Mouse (Mus musculus): ENCODE data around the gene Col28a1. TPM values are rescaled to one million over a fixed set of nuclear protein-coding genes. Genes with fewer than 3 reads are reported as not detected.

The Col28a1 gene
- polyA plus RNA-seq, 1 experiment, result not detected

DNA sequence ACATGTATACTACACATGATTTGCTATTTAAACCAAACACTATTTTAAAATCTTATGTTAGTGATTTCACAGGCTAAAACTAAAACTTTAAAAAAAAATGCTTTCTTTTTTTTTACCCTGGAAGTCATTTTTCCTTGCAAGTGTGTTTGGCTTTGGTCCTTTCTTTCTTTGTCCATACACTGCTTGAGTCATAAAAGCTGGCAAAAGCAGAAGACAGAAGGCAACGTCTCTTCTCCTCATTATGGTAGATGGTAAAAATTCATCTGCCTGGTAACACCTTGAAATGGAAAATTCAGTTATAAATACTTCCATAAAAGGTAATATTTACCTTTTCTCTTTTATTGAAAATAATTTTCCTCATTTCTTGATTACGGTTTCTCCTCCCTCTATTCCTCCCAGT lies 16.3 kb downstream of the Col28a1 start:
- WGBS, result 85% methylated on average over 2 of the region's 2 CpGs
- H3K27ac ChIP-seq (ENCODE audit: insufficient read depth, low read depth, low read length), result no peak overlapping the region
- no peaks in the 10 kb centered on the region for H3K4me1 ChIP-seq (ENCODE audit: control insufficient read depth, insufficient read depth, low read length)
- H3K4me3 ChIP-seq (ENCODE audit: insufficient read depth, low read depth, low read length), result no peak overlapping the region
- TF ChIP-seq POLR2A (IDR thresholded peaks at IDR 0.05; ENCODE audit: insufficient read depth, low read depth, low read length), result no peak

DNA sequence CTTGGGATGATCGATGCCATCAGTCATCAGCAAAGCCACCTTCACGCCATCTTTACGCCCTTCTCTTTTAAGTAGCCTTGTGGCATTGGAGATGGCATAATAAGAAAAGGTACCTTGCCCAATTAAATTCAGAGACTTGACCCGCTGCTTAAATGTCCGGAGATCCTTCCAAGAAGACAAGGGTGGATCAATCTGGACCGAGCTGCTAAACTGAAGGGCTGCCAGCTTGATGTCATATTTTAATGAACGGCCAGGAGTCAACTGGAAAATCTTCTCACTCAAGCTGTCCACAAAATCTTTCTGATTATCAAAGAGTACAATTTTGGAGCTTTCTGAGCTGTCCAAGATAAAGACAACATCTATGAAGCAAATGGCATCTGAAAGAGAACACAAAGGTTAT lies 17.1 kb downstream of the Col28a1 start:
- Histone ChIP-seq H3K27ac (ENCODE audit: insufficient read depth, low read depth, low read length) (no peak overlapping the region), H3K4me1 (ENCODE audit: control insufficient read depth, insufficient read depth, low read length) (no peaks in the 10 kb centered on the region), H3K4me3 (ENCODE audit: insufficient read depth, low read depth, low read length) (no peak overlapping the region)
- no peak for TF ChIP-seq POLR2A (IDR thresholded peaks at IDR 0.05; ENCODE audit: insufficient read depth, low read depth, low read length)
- no peak for TF ChIP-seq CTCF (IDR thresholded peaks at IDR 0.05; ENCODE audit: insufficient read depth, low read depth, low read length)
- over 99% methylated on average over 7 of the region's 7 CpGs for WGBS

GRCm38 (mm10) chr6:8174062-8174461 lies 18.4 kb downstream of the Col28a1 start:
- no peaks in the 10 kb centered on the region for H3K4me1 ChIP-seq (ENCODE audit: control insufficient read depth, insufficient read depth, low read length)
- H3K27ac ChIP-seq (ENCODE audit: insufficient read depth, low read depth, low read length), result no peak overlapping the region
- WGBS, result 62% methylated on average over 2 of the region's 2 CpGs
- H3K4me3 ChIP-seq (ENCODE audit: insufficient read depth, low read depth, low read length), result no peak overlapping the region
- no peak for TF ChIP-seq POLR2A (IDR thresholded peaks at IDR 0.05; ENCODE audit: insufficient read depth, low read depth, low read length)
- no peak for TF ChIP-seq CTCF (IDR thresholded peaks at IDR 0.05; ENCODE audit: insufficient read depth, low read depth, low read length)

DNA sequence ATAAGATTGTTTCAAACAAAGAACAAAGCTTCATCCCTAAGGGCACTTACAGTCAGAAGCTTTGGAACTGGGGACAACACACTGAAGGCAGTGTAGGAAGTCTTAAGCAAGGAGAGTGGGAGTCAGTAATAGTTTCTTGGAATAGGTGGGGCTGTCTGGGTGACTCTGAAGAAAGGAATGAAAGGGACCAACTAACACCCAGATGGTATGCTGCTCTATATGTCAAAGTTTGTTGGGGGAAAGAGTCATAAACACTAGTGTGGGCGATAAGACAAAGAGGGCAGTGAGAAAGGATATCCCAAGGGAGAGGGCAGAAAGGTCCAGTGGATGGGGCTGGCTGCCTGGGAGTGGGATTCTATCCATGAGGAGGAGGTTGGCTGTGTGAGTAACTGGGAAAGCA lies 20.3 kb downstream of the Col28a1 start:
- 100% methylated on average over 1 of the region's 1 CpGs for WGBS
- Histone ChIP-seq H3K27ac (ENCODE audit: insufficient read depth, low read depth, low read length) (no peak overlapping the region), H3K4me1 (ENCODE audit: control insufficient read depth, insufficient read depth, low read length) (no peaks in the 10 kb centered on the region), H3K4me3 (ENCODE audit: insufficient read depth, low read depth, low read length) (no peak overlapping the region)
- no peak for TF ChIP-seq POLR2A (IDR thresholded peaks at IDR 0.05; ENCODE audit: insufficient read depth, low read depth, low read length)
- TF ChIP-seq CTCF (IDR thresholded peaks at IDR 0.05; ENCODE audit: insufficient read depth, low read depth, low read length), result no peak

GRCm38 (mm10) chr6:8164741-8165140 lies 27.7 kb downstream of the Col28a1 start:
- H3K4me1 ChIP-seq (ENCODE audit: control insufficient read depth, insufficient read depth, low read length), result no peaks in the 10 kb centered on the region
- WGBS, result 54% methylated on average over 1 of the region's 1 CpGs
- TF ChIP-seq CTCF (IDR thresholded peaks at IDR 0.05; ENCODE audit: insufficient read depth, low read depth, low read length), result no peak
- TF ChIP-seq POLR2A (IDR thresholded peaks at IDR 0.05; ENCODE audit: insufficient read depth, low read depth, low read length), result no peak
- H3K4me3 ChIP-seq (ENCODE audit: insufficient read depth, low read depth, low read length), result no peak overlapping the region
- no peak overlapping the region for H3K27ac ChIP-seq (ENCODE audit: insufficient read depth, low read depth, low read length)

- H3K4me1 ChIP-seq (ENCODE audit: control insufficient read depth, insufficient read depth, low read length), result no peaks in the 10 kb centered on the region
- no peak overlapping the region for H3K4me3 ChIP-seq (ENCODE audit: insufficient read depth, low read depth, low read length)
- no peak for TF ChIP-seq POLR2A (IDR thresholded peaks at IDR 0.05; ENCODE audit: insufficient read depth, low read depth, low read length)
- TF ChIP-seq CTCF (IDR thresholded peaks at IDR 0.05; ENCODE audit: insufficient read depth, low read depth, low read length), result no peak
- WGBS, result 51% methylated on average over 2 of the region's 2 CpGs
- no peak overlapping the region for H3K27ac ChIP-seq (ENCODE audit: insufficient read depth, low read depth, low read length)
These were observed 32.4 kb downstream of the Col28a1 start for GRCm38 (mm10) chr6:8160001-8160400.

- no peak overlapping the region for H3K27ac ChIP-seq (ENCODE audit: insufficient read depth, low read depth, low read length)
- H3K4me3 ChIP-seq (ENCODE audit: insufficient read depth, low read depth, low read length), result no peak overlapping the region
- TF ChIP-seq CTCF (IDR thresholded peaks at IDR 0.05; ENCODE audit: insufficient read depth, low read depth, low read length), result no peak
- TF ChIP-seq POLR2A (IDR thresholded peaks at IDR 0.05; ENCODE audit: insufficient read depth, low read depth, low read length), result no peak
- no peaks in the 10 kb centered on the region for H3K4me1 ChIP-seq (ENCODE audit: control insufficient read depth, insufficient read depth, low read length)
These were observed 35.3 kb downstream of the Col28a1 start for GRCm38 (mm10) chr6:8157121-8157520.

DNA sequence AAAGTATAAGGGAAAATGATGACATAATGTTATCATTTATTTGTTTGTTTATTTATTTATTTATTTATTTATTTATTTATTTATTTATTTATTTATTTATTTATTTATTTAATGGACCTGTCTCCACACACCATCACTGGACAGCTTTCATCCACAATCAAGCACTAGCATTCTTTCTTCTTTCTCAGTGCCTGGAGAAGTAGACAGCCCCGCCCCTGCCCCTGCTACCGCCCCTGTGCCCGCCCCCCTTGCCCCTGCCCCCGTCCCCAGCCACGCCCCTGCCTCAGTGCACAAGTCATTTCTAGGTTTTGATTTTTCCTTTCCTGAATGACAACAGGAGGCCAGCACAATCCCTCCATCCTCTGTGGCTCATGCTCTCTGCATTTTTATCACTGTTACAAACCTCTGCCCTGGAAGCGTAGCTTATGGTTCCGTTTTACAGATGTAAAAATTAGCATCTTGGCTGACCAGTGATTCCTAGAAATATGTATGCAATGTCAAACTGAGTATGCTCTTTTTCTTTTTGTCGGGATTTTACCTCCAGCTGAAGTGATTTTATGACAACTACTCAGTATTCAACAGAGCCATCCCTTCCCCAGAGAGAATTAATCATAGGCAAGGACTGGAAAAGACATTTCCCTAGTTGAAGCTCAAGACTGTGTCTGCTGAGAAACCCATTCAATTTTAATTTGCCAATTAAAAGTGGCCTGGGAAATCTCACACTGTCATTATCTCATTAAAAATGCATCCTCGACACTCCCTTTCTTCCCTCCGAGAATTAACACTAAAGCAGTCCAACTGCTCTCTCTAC lies 39.7 kb downstream of the Col28a1 start:
- no peaks in the 10 kb centered on the region for H3K4me1 ChIP-seq (ENCODE audit: control insufficient read depth, insufficient read depth, low read length)
- TF ChIP-seq CTCF (IDR thresholded peaks at IDR 0.05; ENCODE audit: insufficient read depth, low read depth, low read length), result no peak
- no peak for TF ChIP-seq POLR2A (IDR thresholded peaks at IDR 0.05; ENCODE audit: insufficient read depth, low read depth, low read length)
- no peak overlapping the region for H3K27ac ChIP-seq (ENCODE audit: insufficient read depth, low read depth, low read length)
- WGBS, result 56% methylated on average over 9 of the region's 10 CpGs
- no peak overlapping the region for H3K4me3 ChIP-seq (ENCODE audit: insufficient read depth, low read depth, low read length)

DNA sequence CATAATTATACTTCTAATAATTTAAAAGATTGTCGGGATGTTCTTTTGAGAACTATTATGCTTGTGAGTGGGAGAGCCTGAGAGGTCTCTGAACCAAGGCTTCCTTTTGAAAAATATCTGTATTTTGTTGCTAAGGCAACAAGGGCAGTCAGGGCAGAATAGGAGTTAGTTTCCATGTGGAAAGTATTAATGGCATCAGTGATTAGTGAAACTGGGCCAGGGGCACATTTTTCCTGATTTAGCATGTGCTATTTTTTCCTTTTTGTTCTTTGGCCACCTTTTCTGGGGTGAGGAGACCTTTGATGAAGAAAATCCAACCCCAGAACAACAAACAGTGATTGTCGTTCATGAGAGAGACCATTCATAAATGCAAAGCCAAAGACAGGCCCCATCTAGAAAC lies 43.5 kb downstream of the Col28a1 start:
- Histone ChIP-seq H3K4me1 (ENCODE audit: control insufficient read depth, insufficient read depth, low read length) (no peaks in the 10 kb centered on the region), H3K4me3 (ENCODE audit: insufficient read depth, low read depth, low read length) (no peak overlapping the region), H3K27ac (ENCODE audit: insufficient read depth, low read depth, low read length) (no peak overlapping the region)
- TF ChIP-seq POLR2A (IDR thresholded peaks at IDR 0.05; ENCODE audit: insufficient read depth, low read depth, low read length), result no peak
- TF ChIP-seq CTCF (IDR thresholded peaks at IDR 0.05; ENCODE audit: insufficient read depth, low read depth, low read length), result no peak
- 73% methylated on average over 2 of the region's 2 CpGs for WGBS
